Mouse (Mus musculus) splenic B cell, adult 2 months (primary cell): ENCODE data around the gene E130116L18Rik.
"Not testable (repeated sequence)": the region's sequence is repeated elsewhere in the genome, so short reads cannot be mapped to it uniquely, and the experiment has no call there.

Source experiments
- DNase-seq: peaks from one replicate; pipeline ENCODE4 v3.0.0-alpha.2; 2011; ENCODE audit warnings: low read depth, low spot score
- H3K27me3 ChIP-seq: 2 replicates; pipeline ENCODE4 v1.6.1; 2012; ENCODE audit warnings: mild to moderate bottlenecking, low read length, moderate library complexity, mixed read lengths; ENCODE audit not compliant: control insufficient read depth, poor library complexity, insufficient read depth, severe bottlenecking
- H3K36me3 ChIP-seq: 2 replicates; pipeline ENCODE4 v1.6.1; 2012; ENCODE audit warnings: mild to moderate bottlenecking, low read length, moderate library complexity, mixed read lengths; ENCODE audit not compliant: control insufficient read depth, poor library complexity, insufficient read depth, severe bottlenecking

Gene E130116L18Rik

DNA sequence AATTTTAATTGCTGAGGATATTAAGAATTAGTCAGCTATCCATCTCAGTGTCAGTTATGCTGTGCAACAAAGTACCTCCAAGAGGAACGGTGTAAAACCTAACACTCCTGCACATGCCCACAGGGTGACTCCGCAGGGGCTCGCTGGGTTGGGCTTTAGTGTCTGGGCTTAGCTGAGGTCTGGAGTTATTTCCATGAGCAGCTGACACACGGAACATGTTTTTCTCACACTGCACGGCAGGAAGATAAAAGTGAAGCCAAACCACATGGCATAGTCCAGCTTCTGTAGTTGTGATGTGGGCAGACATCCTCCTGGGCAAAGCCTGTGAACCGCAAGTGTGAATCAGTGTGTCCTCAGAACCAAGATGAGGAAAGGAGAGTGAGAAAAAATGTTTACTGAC lies 7.9 kb downstream of the E130116L18Rik start:
- Histone ChIP-seq H3K27me3 (no peaks in the 10 kb centered on the region), H3K36me3 (no peaks in the 10 kb centered on the region)
- DNase-seq, result no peak

DNA sequence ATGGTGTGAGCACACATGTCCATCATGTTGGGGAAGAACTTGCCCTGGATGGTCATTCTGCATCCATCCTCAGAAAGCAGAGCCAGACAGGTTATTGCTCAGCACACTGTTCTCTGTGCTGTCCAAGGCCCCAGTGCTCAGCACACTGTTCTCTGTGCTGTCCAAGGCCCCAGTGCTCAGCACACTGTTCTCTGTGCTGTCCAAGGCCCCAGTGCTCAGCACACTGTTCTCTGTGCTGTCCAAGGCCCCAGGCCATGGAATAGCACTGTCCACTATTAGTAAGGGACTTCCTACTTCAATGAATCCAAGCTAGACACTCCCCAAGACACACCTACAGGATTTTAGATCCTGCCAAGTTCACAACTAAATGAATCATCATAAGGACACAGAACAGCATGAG lies 9.7 kb downstream of the E130116L18Rik start:
- not testable (repeated sequence) for DNase-seq, H3K27me3 ChIP-seq, H3K36me3 ChIP-seq

DNA sequence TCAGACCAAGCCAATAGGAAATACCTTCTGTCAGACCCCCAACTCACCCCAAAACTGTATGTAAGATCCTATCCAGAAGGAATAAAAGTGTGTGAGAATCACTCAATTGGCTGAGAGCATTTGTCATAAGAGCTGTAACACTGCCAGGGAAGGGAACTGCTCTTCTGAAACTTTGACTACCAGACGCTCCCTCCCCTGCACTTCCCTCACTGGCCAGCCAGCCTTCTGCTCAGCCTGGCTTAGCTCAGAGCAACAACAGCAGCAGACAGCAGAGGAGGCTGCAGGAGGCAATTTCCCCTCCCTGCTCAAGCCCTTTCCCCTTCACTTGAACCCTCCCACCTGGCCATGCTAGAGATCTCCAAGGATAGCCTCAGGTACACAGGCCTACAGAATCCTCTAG lies 11.1 kb downstream of the E130116L18Rik start:
- no peaks in the 10 kb centered on the region for H3K36me3 ChIP-seq
- no peak for DNase-seq
- H3K27me3 ChIP-seq, result no peaks in the 10 kb centered on the region

DNA sequence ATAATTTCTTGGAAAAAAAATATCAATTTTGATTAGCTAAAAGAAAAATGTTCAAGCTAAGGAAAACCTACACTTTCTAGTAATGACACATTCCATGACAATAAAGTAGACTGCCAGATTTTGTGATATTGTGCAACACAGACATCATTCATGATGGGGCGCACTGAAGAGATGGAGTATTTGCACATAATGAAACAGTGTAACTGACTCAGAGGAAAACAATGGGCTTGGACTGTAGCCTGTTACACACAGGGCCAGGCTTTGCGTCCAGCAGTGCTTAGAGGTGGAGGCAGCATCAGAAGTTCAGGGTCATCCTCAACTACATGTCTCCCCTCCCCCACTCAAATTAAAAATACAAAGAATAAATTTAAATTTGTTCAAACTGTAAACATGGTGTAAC lies 32.4 kb downstream of the E130116L18Rik start:
- Histone ChIP-seq H3K36me3 (no peaks in the 10 kb centered on the region), H3K27me3 (no peaks in the 10 kb centered on the region)
- no peak for DNase-seq

DNA sequence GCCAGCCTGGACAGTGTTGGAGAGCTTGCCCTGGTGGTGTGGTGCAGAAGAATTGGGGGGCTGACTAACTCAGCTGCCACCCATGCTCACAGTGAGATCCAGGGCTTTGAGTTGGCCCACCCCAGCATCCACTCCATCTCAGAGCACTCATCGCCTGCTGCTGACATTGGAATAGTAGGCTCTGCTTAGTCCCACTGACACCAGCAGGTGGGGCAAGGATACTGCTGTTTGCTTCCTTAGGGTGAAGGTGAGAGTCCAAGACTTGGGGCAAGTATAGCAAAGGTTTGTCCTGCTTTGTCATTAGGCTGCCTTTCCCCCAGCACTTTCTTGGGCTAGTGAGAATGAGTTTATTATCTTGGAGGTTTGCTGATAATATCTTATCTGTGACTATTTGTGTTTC lies 34.2 kb downstream of the E130116L18Rik start:
- no peaks in the 10 kb centered on the region for H3K27me3 ChIP-seq
- DNase-seq, result peak; percentile 33
- no peaks in the 10 kb centered on the region for H3K36me3 ChIP-seq

DNA sequence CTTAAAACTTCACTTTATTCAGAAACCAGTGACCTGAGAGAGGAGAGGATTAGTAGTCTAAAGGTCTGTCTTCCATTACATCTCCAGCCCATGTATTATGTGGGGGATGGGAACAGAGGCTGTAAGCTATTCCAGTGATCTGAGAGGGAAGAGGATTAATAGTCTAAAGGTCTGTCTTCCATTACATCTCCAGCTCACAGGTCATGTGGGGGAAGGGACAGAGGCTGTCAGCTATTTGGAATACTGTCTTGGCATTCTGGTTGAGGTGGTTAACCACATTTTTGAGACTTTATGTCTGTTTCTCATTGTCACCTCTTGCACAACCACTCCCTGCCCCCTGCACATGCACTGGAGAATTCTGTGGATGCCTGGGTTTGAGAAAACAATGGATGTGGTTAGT lies 35.2 kb downstream of the E130116L18Rik start:
- DNase-seq, result no peak
- Histone ChIP-seq H3K36me3 (no peaks in the 10 kb centered on the region), H3K27me3 (no peaks in the 10 kb centered on the region)

DNA sequence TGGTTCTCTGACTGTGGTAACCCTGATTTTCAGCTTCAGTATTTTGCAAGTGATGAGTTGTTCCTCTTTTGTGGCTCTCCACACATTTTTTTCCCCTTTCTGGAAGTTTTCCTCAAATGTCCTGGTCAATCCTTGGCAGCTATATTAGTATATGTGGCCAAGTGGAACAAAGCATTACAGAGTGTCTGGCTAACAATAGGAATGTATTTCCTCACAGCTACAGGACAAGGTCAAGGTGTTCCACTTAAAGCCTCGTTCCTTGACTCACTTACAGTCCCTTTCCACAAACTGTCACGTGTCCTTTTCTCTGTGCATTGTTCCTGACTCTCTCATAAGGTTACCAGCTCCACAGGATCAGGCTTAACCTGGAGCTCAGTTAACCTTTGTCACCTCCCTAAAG lies 38.4 kb downstream of the E130116L18Rik start:
- no peak for DNase-seq
- no peaks in the 10 kb centered on the region for H3K27me3 ChIP-seq
- no peaks in the 10 kb centered on the region for H3K36me3 ChIP-seq

DNA sequence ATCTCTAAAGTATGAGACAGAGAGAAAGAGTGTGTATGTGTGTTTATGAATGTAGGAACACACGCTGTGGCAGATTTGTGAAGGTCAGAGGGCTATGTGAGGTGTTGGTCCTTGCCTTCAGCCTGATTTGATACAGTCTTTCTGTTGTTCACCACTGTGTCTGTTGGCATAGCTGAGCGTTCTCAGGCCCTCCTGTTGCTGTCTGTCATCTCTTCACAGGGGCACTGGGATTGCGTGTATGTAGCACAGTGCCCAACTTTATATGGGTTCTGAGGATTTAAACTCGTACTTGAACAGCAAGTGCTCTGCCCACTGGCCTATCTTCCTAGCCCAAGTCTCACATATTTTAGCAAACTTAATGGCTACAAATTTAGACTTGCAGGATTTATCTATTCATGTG lies 39.4 kb downstream of the E130116L18Rik start:
- no peak for DNase-seq
- no peaks in the 10 kb centered on the region for H3K27me3 ChIP-seq

DNA sequence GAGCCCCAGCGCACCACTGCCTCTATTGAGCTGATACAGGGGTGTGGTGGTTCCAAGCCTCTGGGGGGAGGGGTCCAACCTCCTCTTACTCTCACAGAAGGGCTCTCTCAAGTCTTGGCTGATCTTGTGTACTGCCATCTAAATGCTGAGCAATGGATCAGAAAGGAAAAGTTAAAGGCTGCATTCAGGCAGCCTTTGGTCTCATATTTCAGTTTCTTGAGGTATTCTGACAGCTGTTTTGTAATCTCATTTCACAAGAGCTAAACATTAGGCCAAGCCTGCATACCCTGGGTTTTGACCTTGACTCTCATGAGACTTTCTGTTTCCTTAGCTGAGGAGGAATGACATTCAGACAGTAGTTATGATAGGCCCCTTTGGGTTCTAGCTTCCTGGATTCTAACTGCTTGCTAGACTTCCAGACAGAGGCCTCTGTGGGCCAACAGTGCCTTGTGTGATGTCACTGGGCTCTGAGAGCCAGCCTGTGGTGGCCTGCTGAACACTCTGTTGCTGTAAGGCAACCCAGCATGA lies 41.9 kb downstream of the E130116L18Rik start, which contains the start of gene Galntl5:
Gene Galntl5 (plus strand): TSS at position 457 of the 528 bp plus-strand sequence.
- H3K27me3 ChIP-seq, result no peaks in the 10 kb centered on the region
- H3K36me3 ChIP-seq, result no peaks in the 10 kb centered on the region
- DNase-seq, result no peak

More for the DNA sequence above, 39.4 kb downstream of the E130116L18Rik start:
- H3K36me3 ChIP-seq, result no peaks in the 10 kb centered on the region

DNA sequence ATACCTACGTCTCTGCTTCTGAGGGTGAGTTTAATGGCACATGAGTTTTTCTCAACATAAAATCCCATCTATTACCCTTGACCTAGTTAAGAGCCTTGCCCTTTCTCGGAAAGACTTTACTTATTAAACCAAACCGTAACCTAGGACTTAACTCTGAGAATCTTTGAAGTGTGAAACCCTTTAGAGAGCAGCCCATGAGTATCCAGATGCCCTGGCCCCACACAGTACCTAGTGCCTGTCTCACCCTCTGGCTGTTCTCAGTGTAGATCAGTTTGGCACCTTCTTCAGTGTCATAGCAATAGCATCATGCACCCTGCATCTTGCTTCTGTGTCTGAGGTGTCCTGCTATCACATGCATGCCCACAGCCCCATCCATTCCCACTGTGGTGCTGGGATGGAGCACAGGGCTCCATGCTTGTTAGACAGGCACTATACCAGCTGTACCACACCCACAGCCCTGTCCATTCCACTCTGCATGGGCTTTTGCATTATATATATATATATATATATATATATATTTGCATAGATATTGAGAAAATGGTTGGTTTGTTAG lies 42.9 kb downstream of the E130116L18Rik start:
- Histone ChIP-seq H3K36me3 (no peaks in the 10 kb centered on the region), H3K27me3 (no peaks in the 10 kb centered on the region)
- no peak for DNase-seq

DNA sequence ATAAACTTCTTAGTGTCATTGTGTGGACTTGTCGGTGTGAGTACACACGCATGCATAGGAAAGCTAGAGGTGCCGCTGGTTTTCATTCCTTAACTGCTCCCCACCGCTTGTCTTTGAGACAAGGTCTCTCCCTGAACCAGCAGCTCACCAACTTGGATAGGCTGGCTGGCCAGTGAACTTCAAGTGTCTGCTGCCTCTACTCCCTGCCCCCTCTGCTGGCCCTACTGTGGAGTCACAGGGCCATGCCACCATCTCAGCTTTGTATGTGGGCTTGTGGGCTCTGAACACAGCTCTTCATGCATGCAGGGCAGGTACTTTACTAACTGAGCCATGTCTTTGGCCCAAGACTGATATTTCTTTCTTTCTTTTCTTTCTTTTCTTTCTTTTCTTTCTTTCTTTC lies 43.7 kb downstream of the E130116L18Rik start:
- H3K36me3 ChIP-seq, result no peaks in the 10 kb centered on the region
- peak; percentile 12 for DNase-seq
- H3K27me3 ChIP-seq, result no peaks in the 10 kb centered on the region

DNA sequence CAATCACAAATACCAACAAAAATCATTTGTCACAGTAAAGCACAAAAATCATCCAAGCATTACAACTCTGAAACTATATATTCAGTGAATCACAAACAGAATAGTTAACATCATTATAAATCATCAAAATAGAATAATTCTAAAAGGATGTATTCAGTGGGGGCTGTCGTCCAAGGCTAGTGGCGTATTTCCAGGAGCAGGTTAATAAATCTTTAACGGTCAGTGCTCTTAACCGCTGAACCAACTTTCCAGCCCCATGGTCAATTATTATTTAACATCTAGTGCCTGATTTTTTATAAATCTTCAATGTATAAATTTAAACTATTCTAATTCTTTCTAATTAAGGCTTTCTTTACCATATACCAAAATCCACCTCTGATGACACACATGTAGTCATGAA lies 44.4 kb downstream of the E130116L18Rik start:
- not testable (repeated sequence) for H3K36me3 ChIP-seq, DNase-seq, H3K27me3 ChIP-seq

DNA sequence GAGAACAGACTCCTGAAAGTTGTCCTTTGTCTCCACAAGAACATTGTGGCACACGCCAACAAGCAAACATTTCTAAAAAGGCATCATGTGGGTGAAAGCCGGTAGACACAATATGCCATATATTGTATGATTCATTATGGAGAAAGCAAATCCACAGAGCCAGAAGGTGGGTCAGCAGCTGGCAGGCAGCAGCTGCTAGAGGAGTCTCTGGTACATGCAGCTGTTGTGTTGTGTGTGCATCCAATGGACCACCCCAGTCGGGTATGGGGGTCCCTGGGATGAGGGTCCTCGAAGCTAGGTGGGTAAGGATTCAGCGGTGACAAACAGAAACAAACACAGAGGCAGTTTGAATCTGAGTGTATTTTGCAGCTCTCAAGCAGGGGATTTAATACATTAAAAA lies 45.0 kb downstream of the E130116L18Rik start:
- H3K27me3 ChIP-seq, DNase-seq, H3K36me3 ChIP-seq: not testable (repeated sequence)
